Mouse (Mus musculus) forebrain, embryonic 10.5 days (tissue): ENCODE results near the gene Ndrg4. TPM values are rescaled to one million over a fixed set of nuclear protein-coding genes. Genes with fewer than 3 reads are reported as not detected.

Experiments
- microRNA-seq: library from miRNA; unstranded; fragments of <30 nt; microRNA quantifications from one replicate; pipeline ENCODE4, GENCODE M21; 2017
- polyA plus RNA-seq: library from polyadenylated mRNA; unstranded; fragments of >200 nt; fragmentation: Nextera tagmentation; extraction: Ambion mirVana; gene quantifications from 2 replicates; pipeline ENCODE4 v1.2.1, GENCODE M21; 2016

Gene Ndrg4
- polyA plus RNA-seq, 1 experiment from 2014 or later = 16.7 TPM

Small RNA genes lying within 50 kb of the gene (microRNA-seq; reads per million reads assigned to microRNA genes)
- gene Mir7073 = 2.4 reads per million

Other genes starting within 250 kb of the Ndrg4 start
- 144 and 146 TPM in 2 replicates for gene Cfap20, start 242.1 kb upstream of the Ndrg4 start, polyA plus RNA-seq
- 15.2 and 15.9 TPM in 2 replicates for gene Csnk2a2, start 186.9 kb upstream of the Ndrg4 start, polyA plus RNA-seq
- gene Ccdc113, start 142.9 kb upstream of the Ndrg4 start, polyA plus RNA-seq = 0.15 TPM in 1 of 2 replicates, not detected in the other
- not detected in 2 replicates for gene Prss54, start 100.6 kb upstream of the Ndrg4 start, polyA plus RNA-seq
- gene Gins3, start 43.5 kb upstream of the Ndrg4 start, polyA plus RNA-seq = 34.9 and 37.1 TPM in 2 replicates
- gene Setd6, start 38.9 kb downstream of the Ndrg4 start, polyA plus RNA-seq = 29.5 and 31.0 TPM in 2 replicates
- gene Cnot1, start 130.5 kb downstream of the Ndrg4 start, polyA plus RNA-seq = 120 and 122 TPM in 2 replicates
- 377 and 379 TPM in 2 replicates for gene Sap18b, start 148.4 kb downstream of the Ndrg4 start, polyA plus RNA-seq
- 16.7 and 18.4 TPM in 2 replicates for gene Slc38a7, start 176.6 kb downstream of the Ndrg4 start, polyA plus RNA-seq
- 194 and 213 TPM in 2 replicates for gene Got2, start 211.6 kb downstream of the Ndrg4 start, polyA plus RNA-seq